Mouse (Mus musculus) heart, postnatal 0 days (tissue): Measurements from ENCODE around the gene Mogat1. TPM values are rescaled to one million over a fixed set of nuclear protein-coding genes. Genes with fewer than 3 reads are reported as not detected.
A peak's percentile ranks its signal among the peaks of the same experiment; 100 is the strongest.

Experiments
- ATAC-seq: fragments of 200-750 bp; cut with Nextera tagmentation; 2 replicates; pipeline ENCODE4 v1.8.0; 2017; ENCODE audit warnings: low read depth, moderate number of reproducible peaks, moderate library complexity; ENCODE audit not compliant: insufficient read depth
- DNase-seq: peaks from one replicate; pipeline ENCODE4 v3.0.0-alpha.2; 2016; ENCODE audit warnings: low spot score
- H3K27ac ChIP-seq: fragments of 300-500 bp; sonication (generic); 2 replicates; pipeline ENCODE4 v1.5.1; 2014; ENCODE audit warnings: low read depth, mild to moderate bottlenecking
- H3K27me3 ChIP-seq: fragments of 300-500 bp; sonication (generic); 2 replicates; pipeline ENCODE4 v1.6.1; 2014; ENCODE audit warnings: low read length, mixed read lengths; ENCODE audit not compliant: control insufficient read depth, insufficient read depth
- H3K36me3 ChIP-seq: fragments of 300-500 bp; sonication (generic); replicated peaks from 2 replicates; pipeline ENCODE4 v1.6.1; 2014; ENCODE audit warnings: low read length, mixed read lengths; ENCODE audit not compliant: control insufficient read depth, insufficient read depth
- H3K4me1 ChIP-seq: fragments of 300-500 bp; sonication (generic); 2 replicates; pipeline ENCODE4 v1.6.1; 2014; ENCODE audit warnings: antibody characterized with exemption; ENCODE audit not compliant: control insufficient read depth, insufficient read depth
- H3K4me2 ChIP-seq: fragments of 300-500 bp; sonication (generic); 2 replicates; pipeline ENCODE4 v1.6.1; 2014; ENCODE audit warnings: low read depth, mild to moderate bottlenecking, low read length, moderate library complexity
- H3K4me3 ChIP-seq: fragments of 300-500 bp; sonication (generic); 2 replicates; pipeline ENCODE4 v1.5.1; 2014; ENCODE audit warnings: low read depth, low read length
- H3K9ac ChIP-seq: fragments of 300-500 bp; sonication (generic); replicated peaks from 2 replicates; pipeline ENCODE4 v1.6.1; 2014; ENCODE audit warnings: low read depth, low read length, mixed read lengths
- H3K9me3 ChIP-seq: fragments of 300-500 bp; sonication (generic); replicated peaks from 2 replicates; pipeline ENCODE4 v1.6.1; 2016; ENCODE audit warnings: low read length; ENCODE audit not compliant: control insufficient read depth
- CTCF ChIP-seq: IDR thresholded peaks from 2 replicates; pipeline ENCODE4 v1.5.1; 2016; ENCODE audit warnings: antibody characterized with exemption, control low read depth, low read depth
- EP300 ChIP-seq: IDR thresholded peaks from 2 replicates; pipeline ENCODE4 v1.6.1; 2016; ENCODE audit warnings: antibody characterized with exemption, low read depth
- WGBS: fragments of 180-500 bp; shearing (Covaris S2); extraction: QIAGEN DNeasy Blood & Tissue Kit; methylation state at CpG from one replicate; pipeline ENCODE4 v1.1.7; 2014; 5-methylcytosine and 5-hydroxymethylcytosine counted together
- polyA plus RNA-seq: library from polyadenylated mRNA; unstranded; fragments of >200 nt; fragmentation: Nextera tagmentation; extraction: Ambion mirVana; gene quantifications from 2 replicates; pipeline ENCODE4 v1.2.1, GENCODE M21; 2015
- total RNA-seq: library from RNA; depleted of rRNA; stranded (reverse); fragments of >200 nt; gene quantifications from 2 replicates; pipeline ENCODE4 v1.2.3, GENCODE M21; 2014; ENCODE audit warnings: low replicate concordance

The Mogat1 gene
- total and polyA plus RNA-seq, 2 experiments from 2014 or later: 0.75 TPM; not detected in 1

GRCm38 (mm10) chr1:78554012-78554666, 43.3 kb downstream of the Mogat1 start:
- H3K36me3 ChIP-seq: no peaks in the 10 kb centered on the region
- no peaks in the 10 kb centered on the region for H3K4me1 ChIP-seq
- H3K4me3 ChIP-seq: no peak overlapping the region
- no peak overlapping the region for H3K27ac ChIP-seq
- DNase-seq (no peak), ATAC-seq (no peak)
- no peak for TF ChIP-seq EP300
- no peak for TF ChIP-seq CTCF
- no peak overlapping the region for H3K9ac ChIP-seq
- H3K4me2 ChIP-seq: no peak overlapping the region
- WGBS: 52% methylated on average over 8 of the region's 8 CpGs
- peaks cover 4% of the 10 kb centered on the region; the same call in 1 of the 2 replicates for H3K9me3 ChIP-seq
- H3K27me3 ChIP-seq: no peaks in the 10 kb centered on the region

GRCm38 (mm10) chr1:78566963-78567362, 56.2 kb downstream of the Mogat1 start:
- Histone ChIP-seq H3K4me2 (no peak overlapping the region), H3K4me1 (peaks cover 23% of the 10 kb centered on the region), H3K9me3 (peaks cover 9% of the 10 kb centered on the region; the same call in 1 of the 2 replicates), H3K9ac (no peak overlapping the region), H3K27ac (peak overlapping the region; percentile 83), H3K36me3 (no peaks in the 10 kb centered on the region), H3K4me3 (no peak overlapping the region), H3K27me3 (no peaks in the 10 kb centered on the region)
- TF ChIP-seq CTCF: no peak
- TF ChIP-seq EP300: no peak
- DNase-seq (peak; percentile 61), ATAC-seq (peak; percentile 32; the same call in 1 of the 2 replicates)
- 37% methylated on average over 2 of the region's 2 CpGs for WGBS

- Histone ChIP-seq H3K4me3 (no peak overlapping the region), H3K27me3 (no peaks in the 10 kb centered on the region), H3K9ac (no peak overlapping the region), H3K36me3 (no peaks in the 10 kb centered on the region), H3K9me3 (peaks cover 9% of the 10 kb centered on the region; the same call in 1 of the 2 replicates), H3K4me1 (peaks cover 23% of the 10 kb centered on the region), H3K4me2 (0 out of 2 replicates have a peak overlapping the region, but pooled peaks have one; percentile 8), H3K27ac (peak overlapping the region; percentile 83)
- DNase-seq (no peak), ATAC-seq (no peak)
- 14% methylated on average over 6 of the region's 6 CpGs for WGBS
- TF ChIP-seq EP300 (no peak), CTCF (no peak)
Observed at GRCm38 (mm10) chr1:78567421-78567820, 56.6 kb downstream of the Mogat1 start.

- Histone ChIP-seq H3K9ac (no peak overlapping the region), H3K27me3 (no peaks in the 10 kb centered on the region), H3K4me3 (no peak overlapping the region), H3K4me2 (0 out of 2 replicates have a peak overlapping the region, but pooled peaks have one; percentile 8), H3K27ac (peak overlapping the region; percentile 83), H3K4me1 (peaks cover 23% of the 10 kb centered on the region), H3K9me3 (peaks cover 9% of the 10 kb centered on the region; the same call in 1 of the 2 replicates), H3K36me3 (no peaks in the 10 kb centered on the region)
- 11% methylated on average over 8 of the region's 8 CpGs for WGBS
- TF ChIP-seq EP300 (peak; percentile 59), CTCF (no peak)
- DNase-seq: peak; percentile 86
- peak; percentile 69 for ATAC-seq
Observed at GRCm38 (mm10) chr1:78567834-78568507, 57.2 kb downstream of the Mogat1 start.

DNA sequence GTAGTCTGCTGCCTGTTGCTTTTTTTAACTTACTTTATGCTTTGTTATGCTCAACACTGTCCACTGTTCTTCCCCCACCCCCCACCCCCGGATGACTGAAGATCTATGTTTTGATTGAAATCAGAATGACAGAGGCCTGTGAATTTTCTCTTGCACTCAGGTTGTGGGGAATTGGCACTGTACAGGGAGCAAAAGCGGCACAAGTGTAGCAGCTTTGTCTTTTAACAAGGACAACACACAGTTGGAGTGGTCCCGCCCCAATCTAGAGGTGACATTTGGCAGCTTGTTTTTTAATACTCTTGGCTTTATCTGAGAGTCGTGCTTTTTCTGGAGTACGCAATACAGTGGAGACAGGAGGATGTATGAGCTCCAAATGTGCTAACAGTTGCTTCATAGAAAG, 58.8 kb downstream of the Mogat1 start:
- DNase-seq (peak; percentile 52), ATAC-seq (peak; percentile 52)
- H3K27ac ChIP-seq: peak overlapping the region; percentile 74

More for the DNA sequence above, 58.8 kb downstream of the Mogat1 start:
- Histone ChIP-seq H3K4me2 (no peak overlapping the region), H3K4me3 (no peak overlapping the region), H3K9ac (no peak overlapping the region), H3K4me1 (peaks cover 23% of the 10 kb centered on the region), H3K36me3 (no peaks in the 10 kb centered on the region), H3K9me3 (peaks cover 6% of the 10 kb centered on the region; the same call in 1 of the 2 replicates), H3K27me3 (no peaks in the 10 kb centered on the region)
- TF ChIP-seq CTCF (no peak), EP300 (no peak)
- 17% methylated on average over 5 of the region's 5 CpGs for WGBS
